Mouse (Mus musculus) limb, embryonic 15.5 days (tissue): ENCODE data around the gene Snupn. TPM values are rescaled to one million over a fixed set of nuclear protein-coding genes. Genes with fewer than 3 reads are reported as not detected.

ENCODE experiments used
- ATAC-seq: fragments of 200-750 bp; cut with Nextera tagmentation; 2 replicates; pipeline ENCODE4 v1.8.0; 2017; ENCODE audit warnings: low read depth, moderate TSS enrichment; ENCODE audit not compliant: insufficient number of reproducible peaks, low FRiP score, low TSS enrichment
- H3K27ac ChIP-seq: fragments of 300-500 bp; sonication (generic); 2 replicates; pipeline ENCODE4 v1.5.1; 2015; ENCODE audit warnings: moderate library complexity, mild to moderate bottlenecking, inconsistent platforms
- H3K27me3 ChIP-seq: fragments of 300-500 bp; sonication (generic); 2 replicates; pipeline ENCODE4 v1.6.1; 2015; ENCODE audit warnings: inconsistent platforms
- H3K36me3 ChIP-seq: fragments of 300-500 bp; sonication (generic); 2 replicates; pipeline ENCODE4 v1.6.1; 2015; ENCODE audit warnings: inconsistent platforms
- H3K4me1 ChIP-seq: fragments of 300-500 bp; sonication (generic); 2 replicates; pipeline ENCODE4 v1.6.1; 2015; ENCODE audit warnings: inconsistent platforms
- H3K4me2 ChIP-seq: fragments of 300-500 bp; sonication (generic); 2 replicates; pipeline ENCODE4 v1.6.1; 2015; ENCODE audit warnings: mild to moderate bottlenecking, inconsistent platforms
- H3K4me3 ChIP-seq: fragments of 300-500 bp; sonication (generic); 2 replicates; pipeline ENCODE4 v1.5.1; 2015; ENCODE audit warnings: mild to moderate bottlenecking, inconsistent platforms
- H3K9ac ChIP-seq: fragments of 300-500 bp; sonication (generic); 2 replicates; pipeline ENCODE4 v1.6.1; 2015; ENCODE audit warnings: inconsistent platforms
- H3K9me3 ChIP-seq: fragments of 300-500 bp; sonication (generic); 2 replicates; pipeline ENCODE4 v1.6.1; 2016; ENCODE audit warnings: inconsistent platforms
- WGBS: fragments of 180-500 bp; shearing (Covaris S2); methylation state at CpG from one replicate; pipeline ENCODE4 v1.1.7; 2015; 5-methylcytosine and 5-hydroxymethylcytosine counted together
- polyA plus RNA-seq: library from polyadenylated mRNA; unstranded; fragments of >200 nt; fragmentation: Nextera tagmentation; extraction: Ambion mirVana; gene quantifications from 2 replicates; pipeline ENCODE4 v1.2.1, GENCODE M21; 2015

Snupn gene
- polyA plus RNA-seq, 1 experiment from 2014 or later: 24.9 TPM

DNA sequence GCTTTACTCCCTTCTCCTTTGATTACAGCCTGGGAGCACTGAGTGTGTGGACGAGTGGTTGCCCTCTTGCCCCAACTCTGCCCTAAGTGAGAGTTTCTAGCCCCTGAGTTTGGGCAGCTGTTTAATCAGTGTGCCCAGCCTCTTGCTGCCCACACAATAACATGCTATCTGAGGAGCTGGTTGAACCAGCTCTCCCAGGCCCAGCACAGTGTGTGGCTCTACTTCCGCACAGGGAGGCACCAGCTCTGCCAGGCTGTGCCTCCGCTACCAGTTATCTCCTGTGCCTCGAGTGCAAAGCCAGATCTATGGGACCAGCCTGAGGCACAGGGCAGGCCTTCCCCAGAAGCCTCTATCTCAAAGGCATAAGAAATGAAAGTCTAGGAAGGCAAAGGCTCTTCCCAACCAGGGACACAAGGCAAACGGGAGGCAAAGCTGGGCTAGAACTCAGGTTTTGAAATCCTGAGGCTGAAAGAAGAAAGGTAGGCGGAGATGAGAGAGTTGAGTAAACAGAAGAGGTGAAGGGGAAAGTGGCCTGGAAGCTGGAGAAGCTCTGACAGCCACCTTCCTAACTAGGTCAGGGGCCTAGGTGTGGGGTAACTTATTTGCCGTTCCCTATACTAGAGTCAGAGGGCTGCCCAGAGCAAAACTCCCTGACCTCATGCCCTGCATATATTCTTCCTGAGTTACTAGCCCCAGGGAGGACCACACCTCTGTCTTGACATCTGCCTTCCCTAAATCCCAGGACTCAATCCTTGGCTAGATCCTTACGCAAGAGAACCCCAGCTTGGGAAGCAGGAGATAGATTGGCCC is 26.6 kb upstream of the Snupn start:
- no peaks in the 10 kb centered on the region for H3K9me3 ChIP-seq
- H3K4me2 ChIP-seq: peak overlapping the region; percentile 72
- peak overlapping the region; percentile 38 for H3K4me3 ChIP-seq
- no peaks in the 10 kb centered on the region for H3K27me3 ChIP-seq
- H3K4me1 ChIP-seq: peaks cover 50% of the 10 kb centered on the region
- WGBS: 55% methylated on average over 8 of the region's 8 CpGs
- peak overlapping the region; percentile 39 for H3K9ac ChIP-seq
- ATAC-seq: no peak
- H3K36me3 ChIP-seq: peaks cover 29% of the 10 kb centered on the region
- peak overlapping the region; percentile 44; the same call in 1 of the 2 replicates for H3K27ac ChIP-seq

DNA sequence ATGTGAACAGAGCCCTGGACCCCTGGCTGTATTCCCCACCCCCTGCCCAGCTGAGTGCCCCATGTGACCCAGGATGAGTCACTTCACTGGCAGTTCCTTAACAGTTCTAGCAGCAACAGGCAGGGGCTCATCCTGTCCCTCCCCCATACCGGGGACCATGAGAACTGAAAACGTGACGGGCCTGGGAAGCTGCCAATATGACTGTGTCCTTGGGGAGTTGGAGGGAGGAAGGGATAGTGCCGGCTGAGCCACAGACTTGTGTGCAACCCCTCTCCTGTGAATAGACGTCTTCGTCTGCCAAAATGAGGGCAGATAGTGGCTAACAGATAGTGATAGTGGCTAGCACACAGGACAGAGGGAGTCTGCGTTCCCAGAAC is 26.0 kb upstream of the Snupn start:
- peak overlapping the region; percentile 72 for H3K4me2 ChIP-seq
- no peak for ATAC-seq
- H3K9me3 ChIP-seq: no peaks in the 10 kb centered on the region
- peak overlapping the region; percentile 38 for H3K4me3 ChIP-seq
- H3K4me1 ChIP-seq: peaks cover 51% of the 10 kb centered on the region
- H3K27me3 ChIP-seq: no peaks in the 10 kb centered on the region
- peak overlapping the region; percentile 39 for H3K9ac ChIP-seq
- peaks cover 23% of the 10 kb centered on the region for H3K36me3 ChIP-seq
- WGBS: 14% methylated on average over 7 of the region's 7 CpGs
- peak overlapping the region; percentile 44; the same call in 1 of the 2 replicates for H3K27ac ChIP-seq

DNA sequence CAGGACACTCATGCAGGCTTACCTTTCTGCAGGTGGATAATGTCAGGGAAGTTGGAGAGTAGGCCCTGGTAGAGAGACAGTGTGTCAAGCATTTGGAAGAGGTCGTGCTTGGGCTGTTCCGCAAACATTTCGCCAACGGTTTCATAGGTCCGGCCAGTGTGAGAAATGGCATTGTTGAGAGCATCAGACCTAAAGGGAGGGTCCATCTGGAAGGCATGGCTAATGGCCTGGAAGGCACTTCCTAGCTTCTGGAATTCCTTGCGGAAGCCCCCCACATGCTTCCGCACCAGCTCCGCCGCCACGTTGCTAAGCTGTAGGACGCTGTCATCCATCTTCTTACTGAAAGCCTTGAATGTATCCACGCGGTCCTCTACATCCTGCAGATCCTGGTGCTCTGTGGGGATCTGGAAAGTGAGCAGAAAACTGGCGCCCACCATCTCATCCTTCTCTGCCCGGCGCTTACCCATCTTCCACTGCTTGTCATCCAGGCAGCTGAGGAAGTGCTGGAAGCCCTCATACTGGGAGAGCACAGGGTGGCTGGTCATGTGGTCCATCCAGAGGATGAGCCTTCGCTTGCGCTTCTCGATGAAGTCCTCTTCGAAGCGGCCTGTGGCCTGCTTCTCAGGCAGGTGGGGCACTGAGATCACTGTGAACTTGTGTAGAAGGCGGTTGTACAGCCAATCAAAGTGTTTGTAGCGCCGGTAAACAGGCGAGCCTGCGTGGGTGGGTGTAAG is 25.2 kb upstream of the Snupn start:
- 85% methylated on average over 26 of the region's 26 CpGs for WGBS
- H3K4me3 ChIP-seq: peak overlapping the region; percentile 38
- H3K9ac ChIP-seq: 0 out of 2 replicates have a peak overlapping the region, but pooled peaks have one; percentile 39
- H3K27ac ChIP-seq: 0 out of 2 replicates have a peak overlapping the region, but pooled peaks have one; percentile 38
- peaks cover 51% of the 10 kb centered on the region for H3K4me1 ChIP-seq
- H3K36me3 ChIP-seq: peaks cover 16% of the 10 kb centered on the region
- peak overlapping the region; percentile 72 for H3K4me2 ChIP-seq
- ATAC-seq: no peak
- H3K9me3 ChIP-seq: no peaks in the 10 kb centered on the region
- H3K27me3 ChIP-seq: no peaks in the 10 kb centered on the region

DNA sequence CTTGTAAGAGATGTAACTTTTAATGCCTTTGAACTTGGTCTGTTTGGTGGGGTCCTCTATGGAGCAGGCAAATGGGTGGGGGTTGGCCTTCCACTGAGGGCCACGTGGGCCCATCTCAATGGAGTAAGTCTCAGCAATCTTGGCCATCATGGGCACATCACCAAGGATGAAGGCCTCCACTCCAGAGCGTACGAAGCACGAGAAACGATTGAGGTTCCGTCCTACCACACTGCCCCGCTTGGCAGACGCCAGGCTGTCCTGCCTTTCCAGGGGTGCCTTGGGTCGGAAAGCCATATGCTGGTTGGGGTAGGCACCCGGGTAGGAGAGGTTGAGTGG is 24.7 kb upstream of the Snupn start:
- H3K27ac ChIP-seq: 0 out of 2 replicates have a peak overlapping the region, but pooled peaks have one; percentile 98
- H3K9ac ChIP-seq: no peak overlapping the region
- H3K4me1 ChIP-seq: peaks cover 51% of the 10 kb centered on the region
- ATAC-seq: no peak
- peaks cover 16% of the 10 kb centered on the region for H3K36me3 ChIP-seq
- no peaks in the 10 kb centered on the region for H3K27me3 ChIP-seq
- peak overlapping the region; percentile 72 for H3K4me2 ChIP-seq
- no peaks in the 10 kb centered on the region for H3K9me3 ChIP-seq
- 92% methylated on average over 10 of the region's 10 CpGs for WGBS
- H3K4me3 ChIP-seq: peak overlapping the region; percentile 70

DNA sequence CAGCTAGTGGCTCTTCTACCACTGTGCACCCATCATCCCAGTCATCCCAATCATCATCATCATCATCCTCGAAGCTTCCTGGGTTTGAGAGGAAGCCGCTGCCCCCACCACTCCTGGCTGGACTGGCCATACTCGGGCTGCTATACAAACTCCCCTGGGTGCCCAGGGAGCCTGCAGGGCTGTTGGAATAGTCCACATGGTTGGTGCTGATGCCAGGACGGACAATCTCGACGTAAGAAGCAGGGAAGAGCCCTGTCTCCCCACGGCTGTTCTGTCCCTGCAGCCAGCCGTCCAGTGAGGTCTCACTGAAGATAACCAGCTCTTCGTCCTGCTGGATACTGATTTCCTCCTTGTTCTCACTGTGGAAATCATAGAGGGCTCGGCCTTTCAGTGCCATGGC is 24.3 kb upstream of the Snupn start:
- Histone ChIP-seq H3K4me1 (peaks cover 51% of the 10 kb centered on the region), H3K27ac (peak overlapping the region; percentile 98), H3K9ac (no peak overlapping the region)

DNA sequence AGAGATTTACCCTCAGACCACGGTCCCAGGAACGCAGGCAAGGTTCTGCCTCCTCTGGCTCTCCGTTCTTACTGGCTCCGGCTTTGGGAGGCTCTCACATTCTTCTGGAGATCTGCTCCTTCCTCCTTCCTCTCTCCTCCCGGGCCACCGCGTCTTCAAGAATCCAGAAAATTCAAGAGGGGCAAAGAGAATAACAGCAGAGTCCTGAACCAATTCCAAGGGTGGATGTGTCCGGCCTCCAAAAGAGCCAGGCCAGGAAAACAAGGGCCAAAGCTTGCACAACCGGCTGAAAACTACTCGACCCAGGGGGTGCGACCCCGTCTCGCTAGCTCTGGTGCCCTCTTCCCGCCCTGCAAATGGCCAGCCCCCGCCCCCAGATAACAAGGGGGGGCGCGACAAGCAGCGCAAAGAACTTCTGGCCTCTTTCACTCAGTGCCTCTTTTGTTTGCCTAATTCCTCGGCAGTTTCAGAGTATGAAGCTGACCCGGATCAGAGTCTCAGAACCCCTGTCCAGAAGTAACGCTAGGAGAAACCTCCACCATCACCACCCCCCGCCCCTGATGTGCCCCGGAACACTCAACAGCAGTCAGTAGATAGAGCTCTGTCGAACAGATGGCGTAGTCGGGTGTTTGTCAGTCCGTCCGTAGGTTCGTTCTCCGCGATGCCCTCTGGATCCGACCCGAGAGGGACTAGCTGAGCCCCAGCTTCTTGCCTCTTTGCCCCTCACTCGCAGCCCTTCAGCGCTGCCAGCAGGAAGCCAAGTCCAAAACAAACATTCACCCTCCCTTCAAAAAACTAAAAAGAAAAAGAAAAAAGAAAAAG is 23.3 kb upstream of the Snupn start:
- WGBS: under 1% methylated on average over 35 of the region's 35 CpGs
- Histone ChIP-seq H3K4me3 (peak overlapping the region; percentile 70), H3K4me1 (peaks cover 51% of the 10 kb centered on the region), H3K9ac (peak overlapping the region; percentile 80), H3K27ac (peak overlapping the region; percentile 98), H3K36me3 (peaks cover 5% of the 10 kb centered on the region; the same call in 1 of the 2 replicates), H3K27me3 (no peaks in the 10 kb centered on the region), H3K9me3 (no peaks in the 10 kb centered on the region), H3K4me2 (peak overlapping the region; percentile 72)
- peak; percentile 27; the same call in 1 of the 2 replicates for ATAC-seq

More for the DNA sequence above, 24.3 kb upstream of the Snupn start:
- H3K9me3 ChIP-seq: no peaks in the 10 kb centered on the region
- no peaks in the 10 kb centered on the region for H3K27me3 ChIP-seq
- H3K4me2 ChIP-seq: peak overlapping the region; percentile 72
- WGBS: 79% methylated on average over 10 of the region's 10 CpGs
- H3K36me3 ChIP-seq: peaks cover 15% of the 10 kb centered on the region
- ATAC-seq: no peak
- peak overlapping the region; percentile 70 for H3K4me3 ChIP-seq

DNA sequence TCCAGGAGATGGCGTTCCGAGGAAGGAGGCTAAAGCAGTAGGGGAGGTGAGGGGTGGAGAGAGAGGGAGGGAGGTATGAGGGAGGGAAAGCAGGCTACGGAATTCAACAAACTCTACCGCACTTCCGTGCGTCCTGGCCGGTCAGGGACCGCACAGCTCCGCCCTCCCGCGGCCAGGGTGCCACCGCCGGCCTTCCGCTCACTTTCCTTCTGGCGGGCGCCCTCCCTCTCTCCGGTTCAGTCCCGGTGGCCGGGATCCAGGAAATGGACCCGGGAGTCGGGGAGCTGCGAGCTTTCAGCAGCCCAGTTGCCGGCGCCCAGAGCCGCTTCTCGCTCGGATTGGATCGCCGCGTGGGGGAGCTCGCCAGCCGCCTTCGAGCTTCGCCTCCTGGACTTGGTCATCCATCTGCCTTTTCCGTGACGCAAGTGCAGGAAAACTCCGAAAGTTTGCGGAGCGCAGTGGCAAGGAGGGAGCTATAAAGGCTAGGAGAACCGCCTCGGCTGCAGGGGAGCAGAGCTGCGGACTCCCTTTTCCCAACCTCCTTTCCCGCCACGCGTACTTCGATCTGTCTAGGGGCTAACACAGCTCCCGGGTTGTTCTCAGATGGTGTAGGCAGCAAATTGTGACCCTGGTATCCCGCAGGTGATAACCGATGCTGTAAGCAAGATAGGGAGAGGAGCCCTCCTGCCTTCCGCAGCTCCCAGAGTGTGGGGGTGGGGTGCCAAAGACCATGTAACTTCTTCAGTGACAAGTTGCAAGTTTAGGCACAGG is 22.5 kb upstream of the Snupn start, which contains the start of gene Snx33:
Gene Snx33, minus strand, starts transcription at position 331 of the 771 bp plus-strand sequence.
- H3K4me1 ChIP-seq: peaks cover 45% of the 10 kb centered on the region
- peak; percentile 85 for ATAC-seq
- no peaks in the 10 kb centered on the region for H3K27me3 ChIP-seq
- H3K36me3 ChIP-seq: no peaks in the 10 kb centered on the region
- H3K4me3 ChIP-seq: peak within 1 kb of the TSS; percentile 70
- under 1% methylated on average over 50 of the region's 50 CpGs for WGBS
- no peaks in the 10 kb centered on the region for H3K9me3 ChIP-seq
- H3K27ac ChIP-seq: peak within 1 kb of the TSS; percentile 98
- peak within 1 kb of the TSS; percentile 80 for H3K9ac ChIP-seq
- H3K4me2 ChIP-seq: peak within 1 kb of the TSS; percentile 72

DNA sequence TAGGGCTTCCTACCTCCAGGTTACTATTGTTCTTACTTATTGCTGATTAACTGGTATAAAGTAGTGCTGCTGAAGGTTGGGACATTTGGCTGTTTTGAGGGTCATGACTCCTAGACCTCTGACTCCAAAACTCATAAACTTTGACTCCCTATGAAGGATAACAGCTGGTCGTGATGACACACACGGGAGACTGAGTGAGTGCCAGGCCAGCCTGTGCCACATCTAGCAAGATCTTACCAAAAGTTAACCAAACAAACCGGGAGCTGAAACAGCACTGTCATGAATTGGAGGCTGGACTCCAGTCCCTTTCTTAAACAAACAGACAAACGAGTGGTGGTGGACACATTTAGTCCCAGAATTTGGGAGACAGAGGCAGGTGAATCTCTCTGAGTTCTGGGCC is 21.2 kb upstream of the Snupn start:
- no peak overlapping the region for H3K4me3 ChIP-seq
- no peak overlapping the region for H3K27ac ChIP-seq
- peaks cover 32% of the 10 kb centered on the region for H3K4me1 ChIP-seq
- H3K9me3 ChIP-seq: no peaks in the 10 kb centered on the region
- H3K27me3 ChIP-seq: no peaks in the 10 kb centered on the region
- no peak overlapping the region for H3K9ac ChIP-seq
- 55% methylated on average over 4 of the region's 4 CpGs for WGBS
- H3K4me2 ChIP-seq: no peak overlapping the region
- H3K36me3 ChIP-seq: no peaks in the 10 kb centered on the region
- ATAC-seq: no peak

DNA sequence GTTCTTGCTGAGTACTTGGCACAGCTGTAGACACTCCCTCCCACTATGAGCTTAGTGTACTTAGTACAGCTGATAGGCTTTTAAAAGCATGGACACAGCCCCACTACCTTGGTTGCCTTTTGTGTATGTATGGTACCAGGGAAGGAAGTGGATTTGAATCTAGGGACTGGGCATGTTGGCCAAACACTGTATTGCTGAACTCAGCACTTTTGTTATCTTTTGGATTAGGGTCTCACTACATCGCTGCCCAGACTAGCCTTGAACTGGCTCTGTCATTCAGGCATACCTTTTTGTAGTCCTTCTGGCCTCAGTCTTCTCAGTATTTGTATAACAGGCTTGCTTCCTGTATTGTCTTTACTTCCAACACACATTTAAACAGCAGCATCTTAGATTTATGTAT is 20.1 kb upstream of the Snupn start:
- H3K4me1 ChIP-seq: peaks cover 21% of the 10 kb centered on the region
- no peak for ATAC-seq
- WGBS: 90% methylated on average over 1 of the region's 1 CpGs

DNA sequence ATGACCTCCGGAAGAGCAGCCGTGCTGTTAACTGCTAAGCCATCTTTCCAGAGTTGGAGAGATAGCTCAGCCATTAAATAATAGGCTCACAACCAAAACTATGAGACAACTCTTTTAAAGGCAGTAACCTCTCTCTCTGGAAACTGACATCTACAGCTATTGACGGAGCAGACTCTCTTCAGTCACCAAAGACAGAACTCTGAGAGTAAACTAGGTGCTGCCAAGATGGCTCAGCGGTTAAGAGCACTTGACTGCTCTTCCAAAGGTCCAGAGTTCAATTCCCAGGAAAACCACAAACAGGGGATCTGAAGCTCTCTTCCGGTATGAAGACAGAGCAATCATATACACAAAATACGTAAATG is 13.8 kb upstream of the Snupn start:
- H3K4me3 ChIP-seq: peak overlapping the region; percentile 81
- no peak overlapping the region for H3K9ac ChIP-seq
- peak overlapping the region; percentile 61 for H3K4me2 ChIP-seq
- no peak for ATAC-seq
- peaks cover 14% of the 10 kb centered on the region for H3K4me1 ChIP-seq
- H3K9me3 ChIP-seq: no peaks in the 10 kb centered on the region
- no peaks in the 10 kb centered on the region for H3K36me3 ChIP-seq
- 20% methylated on average over 6 of the region's 6 CpGs for WGBS
- H3K27ac ChIP-seq: peak overlapping the region; percentile 95; the same call in 1 of the 2 replicates
- no peaks in the 10 kb centered on the region for H3K27me3 ChIP-seq

More for the DNA sequence above, 20.1 kb upstream of the Snupn start:
- Histone ChIP-seq H3K4me3 (no peak overlapping the region), H3K4me2 (no peak overlapping the region), H3K36me3 (no peaks in the 10 kb centered on the region), H3K27ac (no peak overlapping the region), H3K9me3 (no peaks in the 10 kb centered on the region), H3K9ac (no peak overlapping the region), H3K27me3 (no peaks in the 10 kb centered on the region)
